Comparison of ENCODE assay signal across 15 mouse cellular contexts in the genomic region with DNA sequence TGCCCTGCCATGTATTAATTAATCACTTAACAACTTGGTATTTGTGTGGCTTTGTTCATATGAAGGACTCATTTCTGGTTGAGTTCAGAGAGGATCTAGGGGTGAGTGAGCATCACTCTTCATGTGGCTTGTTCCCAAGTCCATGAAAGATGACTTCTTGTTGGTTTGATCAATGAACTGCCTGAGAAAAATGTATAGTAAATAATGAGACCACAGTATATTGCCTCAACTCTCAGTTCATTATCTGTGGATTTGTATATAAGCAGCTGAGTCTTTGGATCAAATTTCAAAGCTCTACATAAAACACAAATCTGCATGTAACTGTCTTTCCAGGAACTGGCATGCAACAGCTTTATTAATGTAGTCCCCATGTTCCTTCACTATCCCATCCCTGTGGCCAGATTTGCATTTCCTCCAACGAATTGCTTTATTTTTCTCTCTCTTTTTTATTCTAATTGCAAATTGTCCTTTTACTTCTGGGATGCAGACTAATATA.
"Had no signal": no experiment of that assay in that cellular context is flagged by ENCODE, and none has a peak within 500 bp of the region (broad histone marks: within the 10 kb centered on the region; RNA-seq: fewer than 3 reads in every experiment).

No protein-coding gene starts in this region.

- H3K27ac ChIP-seq: neural tube, embryonic 15.5 days; stomach, embryonic 15.5 days; stomach, postnatal 0 days had no signal

- H3K4me3 ChIP-seq: neural tube, embryonic 15.5 days; stomach, embryonic 15.5 days had no signal

- DNase-seq: retina, postnatal 1 day; right cerebral cortex, adult 18-20 months; right cerebral cortex, postnatal 14 days; right cerebral cortex, postnatal 25 days; right cerebral cortex, postnatal 4 days; spleen, adult 18-20 months; thymus, adult 18-20 months; thymus, adult 2 months; thymus, postnatal 14 days; thymus, postnatal 25 days; thymus, postnatal 36 days; thymus, postnatal 4 days had no signal

- H3K9ac ChIP-seq: neural tube, embryonic 15.5 days; stomach, embryonic 15.5 days had no signal

- H3K4me1 ChIP-seq: neural tube, embryonic 15.5 days; stomach, embryonic 15.5 days had no signal

- H3K36me3 ChIP-seq: neural tube, embryonic 15.5 days; stomach, embryonic 15.5 days had no signal

- H3K9me3 ChIP-seq: neural tube, embryonic 15.5 days; stomach, embryonic 15.5 days had no signal

- H3K4me2 ChIP-seq: neural tube, embryonic 15.5 days; stomach, embryonic 15.5 days had no signal

- H3K27me3 ChIP-seq: neural tube, embryonic 15.5 days; stomach, embryonic 15.5 days had no signal
